Mouse (Mus musculus): ENCODE measurements around the gene BC051019. TPM values are rescaled to one million over a fixed set of nuclear protein-coding genes. Genes with fewer than 3 reads are reported as not detected.

Gene BC051019
- polyA plus RNA-seq, 1 experiment from 2014 or later, result 0.25 TPM

DNA sequence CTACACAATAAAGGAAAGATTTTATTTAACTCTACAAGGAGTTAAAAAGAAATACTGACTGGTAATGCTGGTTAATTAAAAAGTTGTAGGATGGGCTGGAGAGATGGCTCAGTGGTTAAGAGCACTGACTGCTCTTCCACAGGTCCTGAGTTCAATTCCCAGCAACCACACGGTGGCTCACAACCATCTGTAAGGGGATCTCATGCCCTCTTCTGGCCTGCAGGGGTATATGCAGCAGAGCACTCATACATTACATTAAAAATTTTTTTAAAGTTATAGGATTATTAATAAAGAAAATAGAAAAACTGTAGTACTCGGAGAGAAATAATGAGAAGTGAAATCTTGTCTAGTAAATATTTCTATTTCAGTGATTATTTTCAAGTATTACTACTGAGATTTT lies 43.4 kb downstream of the BC051019 start:
- Histone ChIP-seq H3K9me3 (0 out of 2 replicates have a peak, but pooled peaks cover 3% of the 10 kb centered on the region), H3K36me3 (no peaks in the 10 kb centered on the region), H3K4me1 (peaks cover 5% of the 10 kb centered on the region), H3K27ac (no peak overlapping the region), H3K27me3 (no peaks in the 10 kb centered on the region), H3K4me3 (no peak overlapping the region), H3K4me2 (no peak overlapping the region), H3K9ac (no peak overlapping the region)
- ATAC-seq (ENCODE audit: insufficient number of reproducible peaks, insufficient read depth, low FRiP score, low TSS enrichment, low read depth), result no peak
- 92% methylated on average over 2 of the region's 2 CpGs for WGBS

DNA sequence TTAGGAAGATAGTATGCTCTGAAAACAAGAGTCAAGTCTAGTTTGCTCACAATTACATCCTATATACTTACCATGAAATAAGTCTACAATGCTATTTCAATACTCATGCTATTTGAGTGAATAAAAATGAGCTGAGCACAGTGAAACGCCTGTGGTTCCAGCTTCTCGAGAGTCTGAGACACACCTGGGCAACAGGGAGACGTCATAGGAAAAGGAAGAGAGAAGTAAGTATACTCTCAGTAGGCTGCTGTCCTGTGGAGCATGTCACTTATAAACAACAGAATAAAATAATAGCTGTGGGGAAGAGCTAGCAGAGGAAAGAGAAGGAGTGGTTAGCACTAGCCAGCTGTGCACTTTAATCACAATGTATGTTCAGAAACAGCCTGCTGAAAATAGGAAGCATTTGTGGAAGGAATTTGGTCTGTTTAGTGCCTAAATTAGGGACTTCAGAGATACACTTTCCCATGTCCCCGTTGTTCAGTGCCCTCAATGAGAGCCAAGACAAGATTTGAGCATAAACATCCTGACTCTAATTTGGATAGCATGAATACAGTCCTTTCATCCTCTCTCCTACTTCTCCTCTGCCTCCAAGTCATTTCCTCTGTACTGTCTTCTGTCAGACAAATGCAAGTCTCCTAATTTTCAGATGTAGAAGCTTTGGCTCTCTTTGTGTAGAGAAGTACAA lies 48.6 kb downstream of the BC051019 start:
- H3K9ac ChIP-seq, result no peak overlapping the region
- H3K4me2 ChIP-seq, result no peak overlapping the region
- no peaks in the 10 kb centered on the region for H3K27me3 ChIP-seq
- H3K4me1 ChIP-seq, result peaks cover 30% of the 10 kb centered on the region
- H3K4me3 ChIP-seq, result no peak overlapping the region
- no peaks in the 10 kb centered on the region for H3K36me3 ChIP-seq
- no peaks in the 10 kb centered on the region for H3K9me3 ChIP-seq
- WGBS, result 44% methylated on average over 4 of the region's 4 CpGs
- no peak for ATAC-seq (ENCODE audit: insufficient number of reproducible peaks, insufficient read depth, low FRiP score, low TSS enrichment, low read depth)
- H3K27ac ChIP-seq, result peak overlapping the region; percentile 40

DNA sequence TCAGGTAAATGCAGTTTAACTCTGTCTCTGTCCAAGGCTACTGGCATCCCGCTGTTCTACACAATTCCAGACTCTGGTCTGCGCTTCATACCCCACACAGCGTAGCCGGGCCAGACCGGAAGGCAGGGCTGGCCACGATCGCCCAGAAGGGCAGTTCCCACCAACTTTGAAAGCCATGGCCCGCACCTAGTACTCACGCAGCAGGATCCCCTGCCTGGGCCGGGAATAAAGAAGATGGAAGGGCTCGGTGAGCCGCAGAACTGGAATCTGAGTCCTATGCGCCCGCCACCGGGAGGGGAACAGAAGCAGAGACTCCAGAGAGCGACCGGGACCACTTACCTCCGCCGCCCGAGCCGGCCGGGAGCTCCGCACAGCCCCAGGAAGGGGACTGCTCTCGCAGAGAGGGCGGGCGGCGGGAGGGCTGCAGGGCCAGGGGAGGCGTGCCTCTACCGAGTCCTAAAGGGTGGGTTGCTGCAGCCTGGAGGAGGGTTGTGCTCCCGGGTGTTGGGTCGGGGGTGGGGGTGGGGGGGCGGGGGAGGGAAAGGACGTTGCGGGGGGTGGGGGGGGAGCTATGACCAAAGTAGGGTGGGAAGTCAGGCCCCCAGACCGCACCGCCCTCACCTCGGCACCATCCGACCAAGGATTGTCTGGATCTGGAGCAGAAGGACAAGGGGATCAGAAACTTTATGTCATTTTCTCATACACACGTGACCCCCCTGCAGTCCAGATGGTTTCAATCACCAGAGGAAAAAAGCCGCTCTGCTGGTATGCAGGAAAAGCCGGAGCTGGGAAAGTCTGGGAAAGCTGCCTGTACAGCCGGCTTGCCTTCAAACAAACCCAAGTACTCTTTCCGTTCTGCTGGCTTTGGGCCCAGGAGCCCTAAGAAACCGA lies 51.8 kb downstream of the BC051019 start:
- H3K27me3 ChIP-seq, result no peaks in the 10 kb centered on the region
- H3K4me3 ChIP-seq, result peak overlapping the region; percentile 79
- H3K9me3 ChIP-seq, result no peaks in the 10 kb centered on the region
- peak overlapping the region; percentile 63 for H3K4me2 ChIP-seq
- peak overlapping the region; percentile 99 for H3K27ac ChIP-seq
- ATAC-seq (ENCODE audit: insufficient number of reproducible peaks, insufficient read depth, low FRiP score, low TSS enrichment, low read depth), result peak; percentile 96
- H3K36me3 ChIP-seq, result no peaks in the 10 kb centered on the region
- peak overlapping the region; percentile 90 for H3K9ac ChIP-seq
- peaks cover 43% of the 10 kb centered on the region for H3K4me1 ChIP-seq
- WGBS, result under 1% methylated on average over 37 of the region's 44 CpGs

GRCm38 (mm10) chr7:109669426-109670170 lies 54.1 kb downstream of the BC051019 start:
- Histone ChIP-seq H3K4me2 (peak overlapping the region; percentile 63), H3K9ac (peak overlapping the region; percentile 18), H3K4me1 (peaks cover 33% of the 10 kb centered on the region), H3K27me3 (no peaks in the 10 kb centered on the region), H3K9me3 (no peaks in the 10 kb centered on the region), H3K27ac (no peak overlapping the region), H3K4me3 (peak overlapping the region; percentile 79; the same call in 1 of the 2 replicates), H3K36me3 (no peaks in the 10 kb centered on the region)
- 63% methylated on average over 5 of the region's 5 CpGs for WGBS
- no peak for ATAC-seq (ENCODE audit: insufficient number of reproducible peaks, insufficient read depth, low FRiP score, low TSS enrichment, low read depth)

GRCm38 (mm10) chr7:109666664-109667063 lies 57.0 kb downstream of the BC051019 start:
- Histone ChIP-seq H3K36me3 (no peaks in the 10 kb centered on the region), H3K27me3 (no peaks in the 10 kb centered on the region), H3K9ac (no peak overlapping the region), H3K27ac (no peak overlapping the region), H3K4me2 (no peak overlapping the region), H3K9me3 (no peaks in the 10 kb centered on the region), H3K4me3 (no peak overlapping the region), H3K4me1 (peaks cover 28% of the 10 kb centered on the region)
- 78% methylated on average over 5 of the region's 5 CpGs for WGBS
- ATAC-seq (ENCODE audit: insufficient number of reproducible peaks, insufficient read depth, low FRiP score, low TSS enrichment, low read depth), result no peak

DNA sequence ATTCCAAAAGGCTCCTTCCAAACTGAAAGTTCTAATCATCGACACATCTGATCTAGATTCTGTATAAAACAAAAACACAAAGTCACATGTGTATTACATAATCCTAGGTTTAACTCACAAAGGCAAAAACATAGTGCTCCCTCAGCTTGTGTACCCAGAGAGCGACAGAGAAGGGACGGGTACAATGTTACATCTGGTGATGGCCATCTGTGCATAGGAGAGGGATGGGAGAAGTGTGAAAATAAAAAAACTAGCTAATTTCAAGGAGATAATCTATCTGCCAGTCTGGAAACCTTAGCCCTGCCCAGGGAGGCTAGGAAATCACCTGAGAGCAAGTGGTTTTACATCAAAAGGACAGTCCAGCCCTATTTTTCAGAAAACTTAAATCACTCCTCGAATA lies 61.0 kb downstream of the BC051019 start:
- Histone ChIP-seq H3K27ac (no peak overlapping the region), H3K4me2 (no peak overlapping the region), H3K27me3 (no peaks in the 10 kb centered on the region), H3K9me3 (no peaks in the 10 kb centered on the region), H3K9ac (no peak overlapping the region), H3K36me3 (no peaks in the 10 kb centered on the region), H3K4me1 (peaks cover 17% of the 10 kb centered on the region), H3K4me3 (no peak overlapping the region)
- WGBS, result 54% methylated on average over 4 of the region's 4 CpGs
- no peak for ATAC-seq (ENCODE audit: insufficient number of reproducible peaks, insufficient read depth, low FRiP score, low TSS enrichment, low read depth)

Other genes with a start within 250 kb of the BC051019 start
- 1.3 and 2.4 TPM in 2 replicates for gene Trim66, start 215.7 kb downstream of the BC051019 start, polyA plus RNA-seq (2015; fragmentation: Nextera tagmentation; extraction: Ambion mirVana)
- gene Rpl27a, start 204.7 kb downstream of the BC051019 start, polyA plus RNA-seq (2015; fragmentation: Nextera tagmentation; extraction: Ambion mirVana), result 154 and 159 TPM in 2 replicates
- gene St5, start 20.2 kb downstream of the BC051019 start, polyA plus RNA-seq (2015; fragmentation: Nextera tagmentation; extraction: Ambion mirVana), result 45.1 and 58.3 TPM in 2 replicates
- gene Akip1, start 20.2 kb downstream of the BC051019 start, polyA plus RNA-seq (2015; fragmentation: Nextera tagmentation; extraction: Ambion mirVana), result 30.8 and 33.7 TPM in 2 replicates
- not detected in 2 replicates for gene Ascl3, start 7.9 kb upstream of the BC051019 start, polyA plus RNA-seq (2015; fragmentation: Nextera tagmentation; extraction: Ambion mirVana)
- 47.1 and 49.4 TPM in 2 replicates for gene Tmem9b, start 29.0 kb upstream of the BC051019 start, polyA plus RNA-seq (2015; fragmentation: Nextera tagmentation; extraction: Ambion mirVana)
- 0.48 and 0.63 TPM in 2 replicates for gene Nrip3, start 58.2 kb upstream of the BC051019 start, polyA plus RNA-seq (2015; fragmentation: Nextera tagmentation; extraction: Ambion mirVana)
- gene Scube2, start 141.8 kb upstream of the BC051019 start, polyA plus RNA-seq (2015; fragmentation: Nextera tagmentation; extraction: Ambion mirVana), result 1.4 and 1.5 TPM in 2 replicates
- gene Dennd5a, start 236.6 kb upstream of the BC051019 start, polyA plus RNA-seq (2015; fragmentation: Nextera tagmentation; extraction: Ambion mirVana), result 38.0 and 44.3 TPM in 2 replicates